Mouse (Mus musculus) effector memory CD4-positive, alpha-beta T cell, adult 5 months (primary cell): Measurements from ENCODE around the gene Gm14214. TPM values are rescaled to one million over a fixed set of nuclear protein-coding genes. Genes with fewer than 3 reads are reported as not detected.

Experiments
- polyA plus RNA-seq: library from polyadenylated mRNA; unstranded; fragments of 100-300 nt; shearing (Covaris generic); gene quantifications from one replicate; pipeline ENCODE4 v1.2.1, GENCODE M21; 2017

Gene Gm14214
- not detected for polyA plus RNA-seq

GRCm38 (mm10) chr2:154769930-154770329, at the start of gene Gm14214:
Gm14214 (minus strand) TSS chr2:154770030.

GRCm38 (mm10) chr2:154790656-154791483, 21.0 kb upstream of the Gm14214 start, which contains the start of the genes Raly and a:
Raly (plus strand) TSS chr2:154791096.
a (plus strand) TSS chr2:154791402.

Other genes with a start within 250 kb of the Gm14214 start
- not detected for gene 1700003F12Rik, start 222.9 kb downstream of the Gm14214 start, polyA plus RNA-seq
- gene Actl10, start 218.3 kb downstream of the Gm14214 start, polyA plus RNA-seq: not detected
- gene Necab3, start 211.1 kb downstream of the Gm14214 start, polyA plus RNA-seq: not detected
- 2.4 TPM for gene E2f1, start 200.1 kb downstream of the Gm14214 start, polyA plus RNA-seq
- gene Pxmp4, start 166.3 kb downstream of the Gm14214 start, polyA plus RNA-seq: 10.0 TPM
- 0.57 TPM for gene Zfp341, start 156.7 kb downstream of the Gm14214 start, polyA plus RNA-seq
- not detected for gene 4930519P11Rik, start 156.6 kb downstream of the Gm14214 start, polyA plus RNA-seq
- 20.5 TPM for gene Chmp4b, start 118.3 kb downstream of the Gm14214 start, polyA plus RNA-seq
- gene Raly, start 21.1 kb upstream of the Gm14214 start, polyA plus RNA-seq: 146 TPM
- gene a, start 21.4 kb upstream of the Gm14214 start, polyA plus RNA-seq: not detected
- gene Eif2s2, start 122.9 kb upstream of the Gm14214 start, polyA plus RNA-seq: 56.9 TPM
- not detected for gene Gm14226, start 248.2 kb upstream of the Gm14214 start, polyA plus RNA-seq